Mouse (Mus musculus): ENCODE measurements around the gene Col26a1. TPM values are rescaled to one million over a fixed set of nuclear protein-coding genes. Genes with fewer than 3 reads are reported as not detected.

The Col26a1 gene
- total RNA-seq (2021): 1.0 and 1.6 TPM in 2 replicates
- long read RNA-seq, partial matches to known transcripts: 0 of 3 reads
- long read RNA-seq, other reads (novel, unspliced or antisense): 2 of 3 reads

- peak; percentile 25 for DNase-seq
Measured at GRCm38 (mm10) chr5:136882788-136883439, at the start of gene Col26a1. Col26a1 (minus strand) TSS chr5:136883209.

DNA sequence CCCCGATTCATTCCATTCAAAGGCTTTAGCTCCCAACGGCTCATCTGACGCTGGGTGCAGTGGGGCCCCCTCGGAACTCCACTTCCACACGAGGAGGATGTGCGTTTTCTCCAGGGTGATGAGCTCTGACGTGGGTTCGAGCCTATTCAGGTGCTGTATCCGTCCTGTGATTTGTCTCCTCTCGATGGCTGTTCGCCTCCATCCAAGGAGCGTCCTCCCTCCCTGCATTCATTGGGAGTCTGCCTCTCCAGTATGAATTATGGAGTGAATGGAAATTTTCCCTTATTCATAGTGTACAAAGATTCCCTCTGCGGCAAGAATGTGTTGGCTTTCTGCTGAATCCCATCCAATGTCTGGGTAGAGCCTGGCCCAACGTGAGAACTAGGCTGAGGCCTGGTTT is 48.9 kb upstream of the Col26a1 start:
- no peak for DNase-seq

DNA sequence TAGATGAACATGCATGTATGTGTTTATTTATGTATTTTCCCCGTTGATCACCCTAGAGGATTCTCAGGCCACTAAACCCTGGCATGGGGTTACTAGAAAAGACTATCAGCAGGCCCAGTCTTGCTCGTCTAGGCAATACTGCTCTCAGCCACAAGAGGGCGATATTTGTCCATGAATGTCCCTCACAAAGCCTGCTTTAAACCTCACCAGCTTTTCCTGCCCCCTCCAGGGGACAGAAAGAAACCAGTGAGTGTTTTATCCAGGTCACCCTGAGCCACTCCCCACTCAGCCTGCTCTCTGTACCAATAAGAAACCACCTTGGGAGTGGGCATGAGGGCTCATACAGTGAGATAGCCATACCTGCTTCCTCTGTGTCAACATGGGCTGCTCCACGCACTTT is 46.1 kb upstream of the Col26a1 start:
- peak; percentile 79 for DNase-seq

DNA sequence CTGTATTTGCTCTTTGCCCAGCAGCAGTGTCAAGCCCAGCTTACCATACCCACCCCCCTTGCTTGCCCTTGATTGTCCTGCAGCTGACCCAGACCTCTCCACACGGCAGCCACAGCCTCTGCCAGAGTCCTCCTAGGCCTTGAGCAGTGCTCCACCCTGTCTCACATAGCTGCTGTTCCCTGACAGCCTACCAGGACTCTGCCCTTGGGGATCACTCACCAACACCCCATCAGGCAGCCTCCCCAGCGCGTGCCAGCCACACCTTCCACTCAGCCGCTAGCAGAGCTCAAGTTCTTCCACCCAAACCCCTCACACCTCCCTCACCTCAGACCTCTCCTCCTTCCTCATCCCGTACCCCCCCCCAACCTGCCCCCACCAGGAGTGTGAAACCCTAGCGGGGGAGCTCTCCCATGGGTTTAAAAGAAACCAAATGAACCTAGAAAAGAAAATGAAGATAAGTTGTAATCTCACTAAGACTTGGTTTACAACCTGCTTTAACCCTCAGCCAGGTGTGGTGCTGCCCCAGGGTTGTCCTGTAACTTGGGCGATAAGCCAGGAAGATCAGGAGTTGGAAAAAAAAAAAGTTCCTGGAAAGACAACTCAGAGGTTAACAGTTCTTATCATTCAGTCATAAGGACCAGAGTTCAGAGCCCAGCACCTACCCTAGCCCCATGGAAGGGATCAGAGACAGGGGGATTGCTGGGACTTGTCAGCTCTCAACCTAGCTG is 40.9 kb upstream of the Col26a1 start:
- DNase-seq: no peak

DNA sequence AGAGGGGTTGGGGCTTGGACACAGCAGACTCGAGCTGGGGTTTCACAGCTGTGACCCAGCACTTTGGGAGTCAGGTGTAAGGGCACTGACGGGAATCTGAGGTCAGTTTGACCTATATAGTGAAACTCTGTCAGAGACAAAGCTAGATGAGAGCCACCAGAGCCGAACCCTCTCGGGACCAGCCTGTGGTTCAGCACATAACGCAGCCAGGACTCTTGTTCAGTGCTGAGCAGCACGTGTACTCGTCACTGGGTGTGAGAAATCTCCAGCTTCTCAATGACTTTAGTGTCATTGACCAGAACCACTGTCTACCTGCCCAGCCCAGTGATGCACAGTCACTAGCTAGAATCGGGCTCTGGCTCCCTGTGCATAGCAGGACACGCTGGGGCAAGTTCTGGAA is 39.8 kb upstream of the Col26a1 start:
- no peak for DNase-seq

DNA sequence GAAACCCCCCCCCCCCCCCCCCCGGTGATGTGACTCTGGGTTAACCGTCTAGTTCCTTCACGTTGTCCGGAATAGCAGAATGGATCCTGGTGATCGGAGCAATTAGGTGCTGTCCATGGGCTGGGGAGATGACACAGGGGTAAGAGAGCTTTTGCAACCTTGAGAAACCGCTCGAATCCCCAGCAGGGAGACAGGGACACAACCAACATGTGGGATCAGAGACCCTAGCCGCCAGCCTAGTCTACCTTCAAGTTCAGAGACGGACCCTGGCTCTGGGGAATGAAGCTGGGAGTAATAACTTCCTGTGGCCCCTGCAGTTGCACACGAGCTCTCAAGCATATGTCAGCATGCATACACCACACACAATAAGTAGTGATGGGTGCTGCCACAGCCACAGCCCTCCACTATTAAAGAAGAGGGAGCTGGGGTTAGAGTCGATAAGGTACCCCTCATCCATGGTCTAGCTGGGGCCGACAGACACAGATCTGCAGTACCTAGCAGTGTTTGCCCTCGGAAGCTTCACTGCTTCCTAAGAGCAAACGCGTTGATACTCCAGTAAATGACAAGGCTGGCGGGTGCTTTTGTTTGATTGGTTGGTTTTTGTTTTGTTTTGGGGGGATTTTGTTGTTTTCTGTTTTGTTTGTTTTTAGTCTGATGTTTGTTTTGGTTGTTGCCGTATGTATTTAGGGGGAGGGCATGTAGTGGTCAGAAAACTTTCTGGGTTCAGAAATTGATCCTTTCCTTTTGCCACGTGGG is 36.7 kb upstream of the Col26a1 start:
- no peak for DNase-seq

GRCm38 (mm10) chr5:136918655-136919472 is 35.9 kb upstream of the Col26a1 start:
- DNase-seq: peak; percentile 43

- no peak for DNase-seq
Measured at GRCm38 (mm10) chr5:136917613-136918242, 34.7 kb upstream of the Col26a1 start.

DNA sequence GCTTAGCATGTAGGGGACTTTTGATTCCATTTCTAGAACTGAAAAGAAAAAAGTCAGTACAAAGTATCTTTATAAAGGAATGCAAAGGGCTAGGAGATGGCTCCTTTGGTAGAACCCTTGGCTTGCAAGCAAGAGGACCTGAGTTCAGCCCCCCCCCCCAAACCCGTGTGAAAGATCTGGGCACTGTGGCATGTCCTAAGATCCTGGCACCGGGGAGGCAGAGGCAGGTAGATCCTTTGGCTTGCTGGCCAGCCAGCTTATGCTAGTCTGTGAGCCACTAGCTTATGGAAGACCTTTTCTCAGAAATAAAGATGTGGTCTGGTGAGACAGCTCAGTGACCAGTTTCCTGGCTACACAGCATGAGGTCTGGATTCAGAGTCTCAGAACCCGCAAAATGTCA is 31.2 kb upstream of the Col26a1 start:
- DNase-seq: no peak

DNA sequence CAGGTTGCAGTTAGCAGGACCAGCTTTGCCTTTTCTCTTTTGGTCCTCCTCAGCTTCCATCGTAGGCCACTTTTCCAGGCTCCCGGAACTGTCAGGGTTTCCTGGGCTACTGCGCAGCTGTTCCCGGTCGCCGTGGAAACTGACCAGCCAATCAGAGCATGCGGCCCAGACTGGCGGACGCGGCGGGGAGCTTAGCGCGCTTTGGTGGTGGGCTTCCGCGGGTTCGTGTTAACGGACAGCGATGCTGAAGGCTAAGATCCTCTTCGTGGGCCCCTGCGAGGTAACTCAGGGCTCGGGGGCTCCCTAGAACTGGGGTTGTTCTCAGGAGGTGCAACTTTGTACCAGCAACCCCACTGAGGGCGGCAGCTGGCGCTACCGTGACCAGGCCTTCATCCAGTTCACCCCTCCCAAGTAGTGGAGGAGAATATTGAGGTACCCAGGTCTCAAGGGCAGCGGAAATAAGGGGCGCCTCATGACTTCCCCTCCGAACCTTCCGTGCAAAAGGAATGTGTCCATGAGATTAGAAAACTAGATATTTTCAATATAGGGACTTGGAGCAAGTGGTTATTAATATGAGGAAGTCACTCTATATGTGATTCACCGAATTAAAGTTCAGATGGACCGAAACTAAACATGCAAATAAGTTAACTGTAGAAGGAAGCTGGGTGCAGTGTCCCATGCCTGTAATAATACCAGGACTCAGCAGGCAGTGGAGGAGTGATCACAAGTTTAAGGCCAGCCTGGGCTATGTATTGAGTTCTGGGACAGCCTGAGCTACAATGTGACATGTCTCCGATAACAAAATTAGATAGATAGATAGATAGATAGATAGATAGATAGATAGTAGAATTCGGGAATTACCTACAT is 25.2 kb upstream of the Col26a1 start, which contains the start of gene Ift22:
Ift22 (plus strand) TSS at position 160 of the 867 bp plus-strand sequence.
- DNase-seq: peak; percentile 94

GRCm38 (mm10) chr5:136907587-136907986 is 24.6 kb upstream of the Col26a1 start:
- DNase-seq: no peak

DNA sequence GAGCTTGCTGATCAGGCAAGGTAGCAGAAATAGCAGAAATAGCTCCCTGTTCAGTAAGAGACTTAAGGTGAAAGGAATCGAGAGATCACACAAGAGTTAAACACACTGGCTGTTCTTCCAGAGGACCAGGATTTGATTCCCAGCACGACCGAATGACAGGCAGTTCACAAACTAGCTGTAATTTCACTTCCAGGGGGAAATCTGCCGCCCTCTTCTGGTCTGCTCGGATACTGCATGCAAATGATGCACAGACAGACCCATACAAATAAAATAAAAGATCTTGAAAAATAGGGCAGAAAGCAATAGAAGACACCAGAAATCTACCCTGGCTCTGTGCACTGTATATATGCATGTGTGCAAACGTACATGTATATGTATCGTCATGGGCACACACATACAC is 22.6 kb upstream of the Col26a1 start:
- DNase-seq: no peak

DNA sequence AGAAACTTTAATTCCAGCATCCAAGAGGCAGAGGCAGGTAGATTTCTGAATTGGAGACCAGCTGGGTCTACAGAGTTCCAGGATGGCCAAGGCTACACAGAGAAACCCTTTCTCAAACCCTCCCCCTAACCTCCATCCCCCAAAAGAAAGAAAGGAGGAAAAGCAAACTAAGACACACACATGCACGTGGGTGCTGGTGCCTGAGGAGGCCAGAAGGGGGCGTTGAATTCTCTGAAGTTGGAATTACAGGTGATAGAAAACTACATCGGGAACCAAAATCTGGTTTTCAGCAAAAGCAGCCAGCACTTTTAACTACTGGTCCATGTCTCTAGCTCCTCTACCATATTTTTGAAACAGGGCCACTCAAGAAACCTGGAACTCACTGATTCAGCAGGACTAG is 21.6 kb upstream of the Col26a1 start:
- DNase-seq: no peak

DNA sequence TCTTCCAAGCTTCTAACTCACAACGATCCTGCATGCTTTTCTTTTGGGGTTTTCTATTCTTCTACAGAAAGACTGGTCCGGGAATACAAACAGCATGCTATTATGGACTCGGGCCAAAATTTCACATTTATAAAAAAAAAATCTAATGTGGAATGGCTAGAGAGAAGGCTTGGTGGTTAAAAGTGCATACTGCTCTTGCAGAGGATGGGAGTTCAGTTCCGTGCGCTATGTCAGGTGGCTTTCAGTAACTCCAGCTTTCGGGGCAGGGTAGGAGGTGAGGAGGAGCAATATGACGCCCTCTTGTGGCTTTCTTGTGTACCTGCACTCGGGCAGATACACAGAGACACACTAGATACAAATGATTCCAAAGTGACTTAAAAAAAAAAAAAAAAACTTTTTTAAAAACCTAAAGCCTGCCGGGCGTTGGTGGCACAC is 12.5 kb upstream of the Col26a1 start:
- DNase-seq: no peak

- DNase-seq: no peak
Measured at GRCm38 (mm10) chr5:136894840-136895528, 12.0 kb upstream of the Col26a1 start.

- DNase-seq: no peak
Measured at GRCm38 (mm10) chr5:136888539-136889355, 5.7 kb upstream of the Col26a1 start.

DNA sequence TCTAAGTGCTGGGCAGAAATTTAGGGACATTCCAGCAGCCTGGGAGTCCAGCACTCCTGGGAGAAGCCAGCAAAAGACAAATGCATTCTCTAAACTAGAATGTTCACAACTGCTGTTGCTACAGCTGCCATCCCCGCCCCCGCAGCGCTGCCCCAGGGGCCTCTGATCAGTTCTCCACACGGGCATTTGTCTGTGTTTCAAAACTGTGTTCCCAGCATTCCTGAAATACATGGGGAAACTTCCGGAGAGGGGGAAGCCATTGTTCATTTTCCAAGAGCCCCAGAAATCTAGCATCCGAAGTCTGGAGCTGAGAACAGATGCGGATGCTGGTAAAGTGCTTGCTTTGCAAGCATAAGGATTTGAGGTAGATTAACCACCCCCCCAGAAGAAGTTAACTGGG is 3.9 kb upstream of the Col26a1 start:
- no peak for DNase-seq

- DNase-seq: no peak
Measured at GRCm38 (mm10) chr5:136882055-136882787, 788 bp downstream of the Col26a1 start.
